Mouse (Mus musculus) brown adipose tissue, adult 24 weeks (tissue): ENCODE results near the gene Ice1. TPM values are rescaled to one million over a fixed set of nuclear protein-coding genes. Genes with fewer than 3 reads are reported as not detected.

Source experiments
- H3K27ac ChIP-seq: fragments of 200-500 bp; replicated peaks from 2 replicates; pipeline ENCODE4 v1.5.1; 2012; ENCODE audit warnings: low read depth, mild to moderate bottlenecking, low read length
- H3K4me1 ChIP-seq: fragments of 200-500 bp; 2 replicates; pipeline ENCODE4 v1.6.1; 2012; ENCODE audit warnings: low read length, mixed read lengths; ENCODE audit not compliant: control insufficient read depth, insufficient read depth, insufficient read length
- H3K4me3 ChIP-seq: fragments of 200-500 bp; 2 replicates; pipeline ENCODE4 v1.5.1; 2012; ENCODE audit warnings: low read depth, mild to moderate bottlenecking, low read length, moderate library complexity; ENCODE audit not compliant: insufficient read depth
- polyA plus RNA-seq: library from polyadenylated mRNA; stranded (reverse); fragments of >200 nt; gene quantifications from 2 replicates; pipeline ENCODE4 v1.2.4, GENCODE M21; 2012; ENCODE audit not compliant: missing spikeins, insufficient read depth, insufficient read length

The Ice1 gene
- polyA plus RNA-seq, 1 experiment = 5.4 TPM

DNA sequence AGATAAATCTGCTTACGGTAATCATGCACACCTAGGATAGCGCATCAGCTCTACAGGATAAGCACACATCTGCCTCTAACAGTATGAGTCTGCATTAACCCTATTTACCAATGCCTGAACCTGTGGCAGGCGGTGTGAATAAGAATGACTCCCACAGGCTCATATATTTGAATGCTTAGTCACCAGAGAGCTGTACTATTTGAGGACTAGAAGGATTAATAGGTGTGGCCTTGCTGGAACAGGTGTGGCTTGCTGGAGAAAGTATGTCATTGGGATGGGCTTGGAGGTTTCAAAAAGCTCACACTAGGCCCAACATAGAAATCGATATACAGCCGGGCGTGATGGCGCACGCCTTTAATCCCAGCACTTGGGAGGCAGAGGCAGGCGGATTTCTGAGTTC, 15.9 kb downstream of the Ice1 start:
- H3K4me3 ChIP-seq = no peak overlapping the region
- no peak overlapping the region for H3K27ac ChIP-seq
- H3K4me1 ChIP-seq = 0 out of 2 replicates have a peak, but pooled peaks cover 3% of the 10 kb centered on the region

DNA sequence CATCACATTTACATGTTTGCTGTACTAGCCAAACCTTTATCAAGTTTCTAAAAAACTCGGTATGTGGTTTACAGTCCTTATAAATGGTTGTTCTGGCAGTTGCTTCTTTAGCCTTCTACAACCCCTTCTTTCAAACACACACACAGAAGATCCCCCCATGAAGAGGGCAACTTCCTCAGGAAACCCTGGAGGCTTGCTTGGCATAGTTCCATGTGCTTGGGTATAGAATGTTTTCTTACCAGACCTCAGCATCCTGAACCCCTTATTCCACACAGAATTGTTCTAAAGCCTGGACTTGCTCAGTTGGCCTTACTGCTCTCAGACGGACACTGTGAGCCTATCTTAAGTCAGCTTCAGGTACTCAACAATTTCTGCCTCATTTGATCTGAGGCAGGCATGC, 24.6 kb downstream of the Ice1 start:
- Histone ChIP-seq H3K4me1 (no peaks in the 10 kb centered on the region), H3K27ac (no peak overlapping the region), H3K4me3 (no peak overlapping the region)

DNA sequence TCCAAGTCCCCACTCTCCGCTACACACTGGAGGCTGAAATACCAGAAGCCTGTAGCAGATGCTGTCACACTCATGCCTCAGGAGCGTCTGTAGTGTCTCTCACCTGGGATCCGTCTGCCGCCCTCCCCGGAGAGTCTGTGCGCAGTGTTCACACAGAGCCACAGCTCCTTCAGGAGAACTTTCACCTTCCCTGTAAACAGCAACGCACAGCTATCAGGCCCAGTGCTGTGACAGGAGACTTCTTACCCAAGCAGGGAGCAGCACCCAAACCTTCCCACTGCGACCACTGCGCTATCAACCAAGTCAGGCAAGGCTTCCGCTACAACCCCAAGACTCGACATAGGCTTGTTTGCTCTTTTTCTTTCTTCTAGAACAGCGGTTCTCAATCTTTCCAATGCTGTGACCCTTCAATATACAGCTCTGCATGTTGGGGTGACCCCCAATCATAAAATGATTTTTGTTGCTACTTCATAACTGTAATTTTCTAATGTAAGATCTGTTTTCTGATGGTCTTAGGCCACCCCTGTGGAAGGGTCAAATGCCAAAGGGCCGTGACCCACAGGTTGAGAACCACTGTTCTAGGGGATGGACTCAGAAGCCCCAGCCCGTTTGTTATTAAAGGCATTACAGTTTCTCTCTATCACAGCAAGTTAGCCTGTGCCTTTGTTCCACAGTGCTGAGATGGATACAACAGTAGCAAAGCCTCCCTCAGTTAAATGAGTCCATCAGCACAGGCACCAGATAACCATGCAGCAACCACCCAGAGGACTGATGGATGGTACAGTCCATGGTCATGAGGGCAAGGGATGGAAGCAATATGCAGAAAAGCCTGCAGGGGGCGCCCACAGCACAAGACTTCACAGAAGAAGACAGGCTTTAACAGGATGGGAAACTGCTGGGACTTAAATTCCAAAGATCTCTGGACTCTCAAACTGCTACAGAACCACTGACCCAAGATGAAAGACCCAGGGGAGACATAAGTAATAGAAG, 26.7 kb downstream of the Ice1 start:
- no peak overlapping the region for H3K4me3 ChIP-seq
- H3K27ac ChIP-seq = no peak overlapping the region
- no peaks in the 10 kb centered on the region for H3K4me1 ChIP-seq

DNA sequence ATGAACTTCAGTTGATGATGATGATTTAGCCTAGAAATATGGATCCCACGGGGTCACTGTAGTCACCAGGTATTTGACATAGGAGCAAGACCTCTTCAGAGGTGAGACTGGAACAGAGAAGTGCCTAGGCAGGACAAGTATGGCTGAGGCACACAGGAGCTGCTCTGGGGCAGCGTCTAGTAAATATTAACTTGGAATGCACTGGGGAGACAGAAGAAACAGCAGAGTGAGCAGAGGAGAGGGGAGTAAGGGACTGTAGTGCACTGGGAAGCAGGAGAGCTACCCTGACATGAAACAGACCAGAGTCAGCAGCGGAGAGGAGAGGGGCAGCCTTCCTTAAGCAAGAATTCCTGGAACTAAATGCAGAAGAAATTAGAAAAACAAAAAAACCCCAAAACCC, 27.8 kb downstream of the Ice1 start:
- Histone ChIP-seq H3K4me3 (no peak overlapping the region), H3K27ac (no peak overlapping the region), H3K4me1 (no peaks in the 10 kb centered on the region)

DNA sequence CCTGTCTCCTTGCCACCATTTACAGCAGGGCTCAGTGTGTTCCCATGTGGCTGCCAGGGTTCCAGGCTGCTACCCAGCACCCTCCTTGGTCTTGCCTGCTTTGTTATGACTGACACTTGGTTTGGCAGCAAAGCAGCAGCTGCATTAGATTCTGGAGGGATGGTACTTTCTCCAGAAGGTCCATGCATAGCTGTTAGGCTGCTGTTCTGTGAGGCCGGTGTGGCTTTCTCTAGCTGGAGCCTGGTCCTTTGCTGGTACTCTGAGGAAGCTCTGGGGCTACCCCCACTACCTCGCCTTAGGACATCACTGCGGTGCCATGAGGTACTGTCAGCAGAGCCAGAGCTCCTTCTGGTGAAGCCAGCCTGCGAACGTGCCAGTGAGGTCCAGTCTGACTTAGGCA, 32.1 kb downstream of the Ice1 start:
- H3K4me3 ChIP-seq = no peak overlapping the region
- H3K4me1 ChIP-seq = no peaks in the 10 kb centered on the region
- no peak overlapping the region for H3K27ac ChIP-seq

DNA sequence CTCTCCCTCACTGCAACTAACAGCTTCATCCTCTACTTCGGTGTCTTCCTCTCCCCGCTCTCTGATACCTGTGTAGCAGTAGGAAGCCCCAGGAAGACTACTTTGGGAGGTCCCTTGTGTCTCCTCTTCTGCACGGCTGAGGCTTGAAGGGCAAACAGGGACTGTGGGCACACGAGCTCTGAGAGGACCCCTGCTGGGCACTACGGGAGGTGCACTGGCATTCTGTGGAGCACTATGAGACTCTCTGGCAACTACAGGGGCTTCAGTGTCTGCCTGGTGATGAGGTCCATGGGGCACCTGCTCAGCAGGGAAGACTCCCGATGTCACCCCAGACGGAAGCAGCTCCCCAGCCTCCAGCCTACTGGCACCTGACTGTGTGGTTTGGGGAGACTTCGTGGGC, 32.7 kb downstream of the Ice1 start:
- Histone ChIP-seq H3K4me1 (no peaks in the 10 kb centered on the region), H3K27ac (no peak overlapping the region)

DNA sequence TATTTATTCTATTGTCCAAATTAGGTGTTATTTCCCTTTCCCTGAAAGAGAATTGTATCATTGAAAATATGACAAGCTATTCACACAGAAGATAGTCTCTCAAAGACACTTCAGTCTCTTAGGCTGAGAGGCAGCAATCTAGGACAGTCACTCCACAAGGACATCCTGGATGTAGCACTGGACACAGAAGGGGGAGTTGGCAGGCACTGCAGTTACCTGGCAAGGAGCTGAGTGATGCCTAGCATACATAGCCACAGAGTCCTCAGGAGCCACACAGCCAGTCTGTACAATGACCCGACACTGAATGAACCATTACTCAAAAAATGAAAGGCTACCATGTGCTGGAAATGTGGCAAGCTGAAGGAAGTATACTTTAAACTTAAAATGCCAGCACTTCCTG, 35.9 kb downstream of the Ice1 start:
- no peak overlapping the region for H3K27ac ChIP-seq
- no peaks in the 10 kb centered on the region for H3K4me1 ChIP-seq
- no peak overlapping the region for H3K4me3 ChIP-seq

More for the DNA sequence above, 32.7 kb downstream of the Ice1 start:
- H3K4me3 ChIP-seq = no peak overlapping the region

DNA sequence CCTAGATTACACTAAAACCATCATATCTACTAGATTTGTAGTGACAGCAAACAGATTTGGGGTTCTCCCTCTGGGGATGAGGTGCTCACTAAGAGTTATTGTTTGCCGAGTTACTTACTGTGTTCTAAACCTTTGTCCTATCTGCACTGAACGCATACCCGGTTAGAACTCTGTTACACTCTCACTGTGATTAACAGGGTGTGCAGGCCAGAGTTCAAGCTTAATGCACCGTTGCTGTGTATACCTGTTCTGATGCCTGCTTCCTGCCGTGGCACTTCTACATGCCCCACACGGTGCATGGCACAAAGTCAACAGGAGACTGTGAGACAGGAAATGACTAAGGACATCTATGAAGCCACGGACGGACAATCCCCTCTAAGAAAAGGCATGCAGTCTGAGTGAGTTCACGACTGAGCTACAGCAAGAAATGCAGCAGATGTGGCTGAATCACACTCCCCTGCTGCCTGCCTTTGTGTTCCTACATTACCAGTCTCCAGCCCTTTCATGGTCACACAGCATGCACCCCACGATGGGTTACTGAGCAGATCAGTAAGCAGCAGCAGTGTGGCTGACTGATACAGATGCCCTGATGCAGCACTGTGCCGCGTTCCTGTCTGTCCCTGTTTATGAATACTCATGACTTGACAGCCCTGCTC, 37.3 kb downstream of the Ice1 start:
- H3K4me3 ChIP-seq = no peak overlapping the region
- no peak overlapping the region for H3K27ac ChIP-seq
- H3K4me1 ChIP-seq = no peaks in the 10 kb centered on the region

DNA sequence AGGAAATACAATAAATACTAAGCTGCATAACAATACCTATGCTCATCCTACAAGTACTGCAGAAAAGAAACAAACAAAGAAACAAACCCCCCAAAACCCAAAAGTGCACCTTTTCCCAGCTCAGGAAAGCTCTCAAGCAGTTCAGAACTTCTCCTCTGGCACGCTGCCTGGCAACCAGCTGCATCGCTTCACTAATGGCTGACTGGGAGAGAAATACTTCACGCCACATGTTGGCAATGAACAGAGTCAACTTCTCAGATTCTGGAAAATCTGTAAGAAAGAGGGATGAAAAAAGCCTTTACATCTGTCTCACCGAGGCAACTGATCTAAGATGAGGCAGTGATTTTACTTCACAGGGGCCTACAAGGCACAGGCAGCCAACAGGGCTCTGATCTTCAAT, 38.5 kb downstream of the Ice1 start:
- Histone ChIP-seq H3K4me1 (no peaks in the 10 kb centered on the region), H3K27ac (no peak overlapping the region), H3K4me3 (no peak overlapping the region)

DNA sequence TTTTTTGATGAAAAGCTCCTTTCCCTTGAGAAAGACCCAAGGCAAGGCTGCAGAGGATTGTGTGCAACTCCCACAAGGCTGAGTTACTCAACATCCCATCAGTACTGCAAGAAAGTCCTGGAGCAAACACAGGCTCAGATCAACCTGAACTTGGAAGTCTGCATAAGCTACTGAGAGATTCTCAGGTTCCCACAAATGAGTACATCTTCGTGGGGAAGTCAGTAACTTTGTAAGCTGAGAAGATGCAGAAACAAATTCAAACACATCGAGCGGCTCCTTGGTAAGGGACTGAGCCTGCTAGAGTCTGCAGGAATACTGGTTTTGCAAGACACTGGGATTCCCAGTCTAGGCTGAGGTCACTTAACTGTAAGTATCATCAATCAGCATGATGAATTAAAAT, 40.5 kb downstream of the Ice1 start:
- Histone ChIP-seq H3K4me3 (no peak overlapping the region), H3K27ac (no peak overlapping the region), H3K4me1 (no peaks in the 10 kb centered on the region)

DNA sequence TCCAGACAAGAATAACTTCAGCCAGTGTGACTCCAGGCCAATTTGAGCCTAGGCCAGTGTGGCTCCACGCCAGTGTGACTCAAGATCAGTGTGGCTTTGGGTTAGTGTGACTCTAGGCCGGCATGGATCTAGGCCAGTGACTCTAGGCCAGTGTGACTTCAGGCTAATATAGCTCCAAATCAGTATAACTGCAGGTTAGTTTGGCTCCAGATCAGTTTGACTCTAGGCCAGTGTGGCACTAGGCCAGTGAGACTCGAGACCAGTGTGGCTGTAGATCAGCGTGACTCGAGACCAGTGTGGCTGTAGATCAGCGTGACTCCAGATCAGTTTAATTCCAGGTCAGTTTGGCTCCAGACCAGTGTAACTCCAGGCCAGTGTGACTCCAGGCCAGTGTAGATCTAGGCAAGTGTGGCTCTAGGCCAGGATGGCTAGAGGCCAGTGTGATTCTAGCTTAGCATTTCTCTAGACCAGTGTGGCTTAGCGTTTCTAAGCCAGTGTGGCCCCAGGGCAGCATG, 47.1 kb downstream of the Ice1 start:
- no peak overlapping the region for H3K4me3 ChIP-seq
- H3K4me1 ChIP-seq = no peaks in the 10 kb centered on the region
- H3K27ac ChIP-seq = no peak overlapping the region

DNA sequence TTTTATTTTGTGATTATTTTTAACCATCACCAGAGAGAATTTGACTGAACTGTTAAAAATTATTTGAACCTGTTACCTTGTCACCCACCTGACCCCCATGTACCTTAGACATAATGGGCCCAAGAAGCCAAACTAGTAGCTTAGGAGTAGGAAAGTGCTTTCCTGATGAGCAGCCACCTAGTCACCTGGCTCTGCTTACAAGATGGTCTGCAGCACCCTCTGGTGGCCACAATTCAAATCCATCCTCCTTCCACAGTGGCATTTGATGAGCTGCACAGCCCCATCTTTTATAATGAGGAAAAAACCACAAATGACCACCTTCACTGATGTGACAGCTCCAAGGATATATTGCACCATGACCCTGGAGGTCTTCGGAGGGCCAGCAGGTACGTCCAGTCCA, 50.5 kb downstream of the Ice1 start:
- Histone ChIP-seq H3K27ac (no peak overlapping the region), H3K4me1 (no peaks in the 10 kb centered on the region), H3K4me3 (no peak overlapping the region)

DNA sequence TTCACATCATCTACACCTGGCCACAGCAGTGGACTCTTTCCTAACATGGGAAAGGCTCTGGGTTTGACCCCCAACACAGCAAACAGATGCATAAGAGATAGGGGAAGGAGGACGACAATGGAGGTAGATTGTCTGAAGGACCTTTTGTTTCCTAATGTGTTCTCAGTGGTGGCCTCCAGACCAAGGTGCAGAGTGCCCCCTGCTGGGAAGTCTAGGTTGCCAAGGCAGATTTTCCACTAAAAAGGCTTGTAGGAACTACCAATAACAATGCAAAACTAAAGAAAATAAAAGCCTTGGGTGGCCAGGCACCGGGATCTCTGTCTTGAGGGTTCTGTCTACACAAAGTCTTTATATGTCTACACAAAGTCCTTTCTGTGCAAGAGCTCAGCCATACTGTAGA, 54.9 kb downstream of the Ice1 start:
- no peak overlapping the region for H3K4me3 ChIP-seq
- no peak overlapping the region for H3K27ac ChIP-seq
- H3K4me1 ChIP-seq = no peaks in the 10 kb centered on the region

DNA sequence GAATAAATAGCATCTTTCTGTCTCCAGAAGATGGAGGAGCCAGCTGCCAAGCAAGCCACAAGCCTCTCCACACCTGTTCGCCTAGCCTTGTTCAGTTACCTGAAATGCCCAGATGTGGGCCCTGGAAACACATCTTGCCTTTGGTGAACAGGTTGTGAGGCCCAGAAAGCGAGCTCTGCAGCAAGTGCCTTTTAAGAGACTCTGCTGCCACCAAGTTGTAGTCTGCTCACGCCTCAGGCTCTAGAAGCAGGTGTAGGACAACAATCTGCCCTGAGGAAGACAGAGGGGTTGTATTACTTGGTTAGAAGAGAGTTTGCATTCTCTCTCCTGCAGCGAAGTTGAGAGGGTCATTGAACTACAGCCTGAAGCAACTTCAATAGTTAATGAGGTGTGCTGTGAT, 55.9 kb downstream of the Ice1 start:
- H3K4me1 ChIP-seq = no peaks in the 10 kb centered on the region
- no peak overlapping the region for H3K27ac ChIP-seq
- H3K4me3 ChIP-seq = no peak overlapping the region

DNA sequence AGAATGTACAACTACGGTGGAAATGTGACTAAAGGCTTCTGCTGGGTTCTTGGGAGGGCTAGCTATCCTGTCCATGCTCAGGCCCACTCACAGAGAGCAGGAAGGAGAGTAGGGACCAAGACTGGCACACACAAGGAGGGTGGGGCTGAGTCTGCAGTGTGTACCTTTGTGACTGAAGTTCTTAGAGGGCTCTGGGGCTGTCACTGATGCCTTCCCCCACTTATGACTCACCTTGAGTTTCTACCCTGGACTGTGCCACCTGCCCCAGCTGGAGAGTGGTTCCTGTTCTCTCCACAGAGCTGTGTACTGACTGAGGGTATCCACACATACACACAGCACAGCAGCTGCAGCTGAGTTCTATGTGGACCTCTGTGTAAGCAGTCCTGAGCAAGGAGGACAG, 63.2 kb downstream of the Ice1 start:
- Histone ChIP-seq H3K27ac (no peak overlapping the region), H3K4me1 (no peaks in the 10 kb centered on the region), H3K4me3 (no peak overlapping the region)

DNA sequence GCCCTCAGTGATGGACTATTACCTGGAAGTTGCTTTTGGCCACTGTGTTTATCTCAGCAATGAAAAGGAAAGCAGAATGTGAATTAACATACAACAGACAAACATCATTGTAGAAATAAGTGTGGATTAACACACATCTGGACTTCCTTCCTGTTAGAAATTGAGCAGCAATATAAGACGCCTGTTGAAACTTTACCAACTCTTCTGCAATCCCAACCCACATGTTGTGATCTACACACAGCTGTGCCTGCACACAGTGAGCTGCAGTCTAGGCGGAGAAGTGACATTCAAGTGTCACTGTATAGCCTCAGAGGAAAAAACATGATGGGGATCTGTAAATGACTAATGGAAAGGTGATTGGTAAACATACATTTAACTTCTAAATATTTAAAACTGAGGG, 69.5 kb downstream of the Ice1 start:
- no peak overlapping the region for H3K27ac ChIP-seq
- H3K4me1 ChIP-seq = no peaks in the 10 kb centered on the region

More for the DNA sequence above, 69.5 kb downstream of the Ice1 start:
- H3K4me3 ChIP-seq = no peak overlapping the region
